Mouse (Mus musculus) liver, embryonic 12.5 days (tissue): Measurements from ENCODE around the gene Tns1. TPM values are rescaled to one million over a fixed set of nuclear protein-coding genes. Genes with fewer than 3 reads are reported as not detected.

Source experiments
- ATAC-seq: fragments of 200-750 bp; cut with Nextera tagmentation; 2 replicates; pipeline ENCODE4 v1.8.0; 2017; ENCODE audit warnings: moderate number of reproducible peaks, mild to moderate bottlenecking, moderate library complexity
- H3K27ac ChIP-seq: fragments of 300-500 bp; sonication (generic); 2 replicates; pipeline ENCODE4 v1.5.1; 2016; ENCODE audit warnings: mild to moderate bottlenecking
- H3K27me3 ChIP-seq: fragments of 300-500 bp; sonication (generic); replicated peaks from 2 replicates; pipeline ENCODE4 v1.6.1; 2016; ENCODE audit warnings: mild to moderate bottlenecking, moderate library complexity
- H3K36me3 ChIP-seq: fragments of 300-500 bp; sonication (generic); 2 replicates; pipeline ENCODE4 v1.6.1; 2016; ENCODE audit warnings: mild to moderate bottlenecking, moderate library complexity
- H3K4me1 ChIP-seq: fragments of 300-500 bp; sonication (generic); 2 replicates; pipeline ENCODE4 v1.6.1; 2016
- H3K4me2 ChIP-seq: fragments of 300-500 bp; sonication (generic); 2 replicates; pipeline ENCODE4 v1.6.1; 2016; ENCODE audit warnings: mild to moderate bottlenecking, moderate library complexity
- H3K4me3 ChIP-seq: fragments of 300-500 bp; sonication (generic); 2 replicates; pipeline ENCODE4 v1.5.1; 2016; ENCODE audit warnings: mild to moderate bottlenecking, moderate library complexity
- H3K9ac ChIP-seq: fragments of 300-500 bp; sonication (generic); 2 replicates; pipeline ENCODE4 v1.6.1; 2016; ENCODE audit warnings: mild to moderate bottlenecking, moderate library complexity
- H3K9me3 ChIP-seq: fragments of 300-500 bp; sonication (generic); replicated peaks from 2 replicates; pipeline ENCODE4 v1.6.1; 2016; ENCODE audit warnings: mild to moderate bottlenecking, moderate library complexity
- WGBS: fragments of 180-500 bp; shearing (Covaris S2); methylation state at CpG from one replicate; pipeline ENCODE4 v1.1.7; 2016; ENCODE audit not compliant: insufficient replicate concordance; 5-methylcytosine and 5-hydroxymethylcytosine counted together
- polyA plus RNA-seq: library from polyadenylated mRNA; unstranded; fragments of >200 nt; fragmentation: Nextera tagmentation; extraction: Ambion mirVana; gene quantifications from 2 replicates; pipeline ENCODE4 v1.2.1, GENCODE M21; 2016

Tns1 gene
- polyA plus RNA-seq, 1 experiment from 2014 or later, result 13.1 TPM

GRCm38 (mm10) chr1:73929211-73929951, 194.9 kb downstream of the Tns1 start:
- ATAC-seq, result peak; percentile 60
- WGBS, result 61% methylated on average over 15 of the region's 15 CpGs
- Histone ChIP-seq H3K4me1 (no peaks in the 10 kb centered on the region), H3K4me3 (no peak overlapping the region), H3K27me3 (no peaks in the 10 kb centered on the region), H3K9me3 (no peaks in the 10 kb centered on the region), H3K36me3 (peaks cover 28% of the 10 kb centered on the region), H3K4me2 (no peak overlapping the region), H3K27ac (no peak overlapping the region; the same call in 1 of the 2 replicates), H3K9ac (no peak overlapping the region)

- no peaks in the 10 kb centered on the region for H3K4me1 ChIP-seq
- WGBS, result 74% methylated on average over 8 of the region's 8 CpGs
Measured at GRCm38 (mm10) chr1:73928385-73928784, 195.9 kb downstream of the Tns1 start.

GRCm38 (mm10) chr1:73927819-73928218, 196.4 kb downstream of the Tns1 start:
- no peak for ATAC-seq
- no peak overlapping the region for H3K9ac ChIP-seq
- H3K4me2 ChIP-seq, result no peak overlapping the region
- no peaks in the 10 kb centered on the region for H3K27me3 ChIP-seq
- H3K36me3 ChIP-seq, result peaks cover 35% of the 10 kb centered on the region
- no peaks in the 10 kb centered on the region for H3K4me1 ChIP-seq
- 74% methylated on average over 15 of the region's 15 CpGs for WGBS
- no peak overlapping the region for H3K4me3 ChIP-seq
- H3K27ac ChIP-seq, result no peak overlapping the region
- H3K9me3 ChIP-seq, result no peaks in the 10 kb centered on the region

More at GRCm38 (mm10) chr1:73928385-73928784, 195.9 kb downstream of the Tns1 start:
- Histone ChIP-seq H3K4me3 (no peak overlapping the region), H3K4me2 (no peak overlapping the region), H3K27me3 (no peaks in the 10 kb centered on the region), H3K9me3 (no peaks in the 10 kb centered on the region), H3K27ac (no peak overlapping the region), H3K9ac (no peak overlapping the region), H3K36me3 (peaks cover 35% of the 10 kb centered on the region)
- ATAC-seq, result no peak

- no peak overlapping the region for H3K4me2 ChIP-seq
- 55% methylated on average over 7 of the region's 7 CpGs for WGBS
- no peak for ATAC-seq
- no peak overlapping the region for H3K27ac ChIP-seq
- H3K4me1 ChIP-seq, result no peaks in the 10 kb centered on the region
- no peaks in the 10 kb centered on the region for H3K27me3 ChIP-seq
- peaks cover 38% of the 10 kb centered on the region for H3K36me3 ChIP-seq
- H3K4me3 ChIP-seq, result no peak overlapping the region
- H3K9ac ChIP-seq, result no peak overlapping the region
- H3K9me3 ChIP-seq, result no peaks in the 10 kb centered on the region
Measured at GRCm38 (mm10) chr1:73926279-73926678, 198.0 kb downstream of the Tns1 start.

GRCm38 (mm10) chr1:73924871-73925610, 199.2 kb downstream of the Tns1 start:
- H3K36me3 ChIP-seq, result peaks cover 50% of the 10 kb centered on the region
- H3K27me3 ChIP-seq, result no peaks in the 10 kb centered on the region
- H3K9me3 ChIP-seq, result no peaks in the 10 kb centered on the region
- no peak overlapping the region for H3K27ac ChIP-seq
- no peak overlapping the region for H3K4me3 ChIP-seq
- H3K9ac ChIP-seq, result no peak overlapping the region
- no peak for ATAC-seq
- 80% methylated on average over 18 of the region's 18 CpGs for WGBS
- H3K4me1 ChIP-seq, result no peaks in the 10 kb centered on the region
- no peak overlapping the region for H3K4me2 ChIP-seq

- no peak overlapping the region for H3K4me3 ChIP-seq
- 77% methylated on average over 5 of the region's 5 CpGs for WGBS
- no peak overlapping the region for H3K27ac ChIP-seq
- H3K36me3 ChIP-seq, result peaks cover 51% of the 10 kb centered on the region
- no peak overlapping the region for H3K4me2 ChIP-seq
- no peak overlapping the region for H3K9ac ChIP-seq
- H3K4me1 ChIP-seq, result no peaks in the 10 kb centered on the region
- H3K27me3 ChIP-seq, result no peaks in the 10 kb centered on the region
- no peaks in the 10 kb centered on the region for H3K9me3 ChIP-seq
- ATAC-seq, result no peak
Measured at GRCm38 (mm10) chr1:73924210-73924609, 200.0 kb downstream of the Tns1 start.

- ATAC-seq, result peak; percentile 49
Measured at GRCm38 (mm10) chr1:73923185-73923584, 201.1 kb downstream of the Tns1 start.

GRCm38 (mm10) chr1:73920701-73921100, 203.5 kb downstream of the Tns1 start:
- Histone ChIP-seq H3K4me1 (no peaks in the 10 kb centered on the region), H3K9ac (no peak overlapping the region), H3K27ac (no peak overlapping the region), H3K36me3 (peaks cover 66% of the 10 kb centered on the region), H3K27me3 (no peaks in the 10 kb centered on the region), H3K4me3 (no peak overlapping the region), H3K9me3 (no peaks in the 10 kb centered on the region), H3K4me2 (no peak overlapping the region)
- no peak for ATAC-seq
- 78% methylated on average over 8 of the region's 8 CpGs for WGBS

More at GRCm38 (mm10) chr1:73923185-73923584, 201.1 kb downstream of the Tns1 start:
- no peak overlapping the region for H3K4me2 ChIP-seq
- H3K4me3 ChIP-seq, result no peak overlapping the region
- no peaks in the 10 kb centered on the region for H3K27me3 ChIP-seq
- H3K4me1 ChIP-seq, result no peaks in the 10 kb centered on the region
- H3K9me3 ChIP-seq, result no peaks in the 10 kb centered on the region
- H3K36me3 ChIP-seq, result peaks cover 59% of the 10 kb centered on the region
- H3K9ac ChIP-seq, result no peak overlapping the region
- no peak overlapping the region for H3K27ac ChIP-seq
- WGBS, result 36% methylated on average over 8 of the region's 8 CpGs

- Histone ChIP-seq H3K36me3 (peaks cover 59% of the 10 kb centered on the region), H3K4me2 (no peak overlapping the region), H3K27ac (no peak overlapping the region), H3K4me1 (no peaks in the 10 kb centered on the region), H3K4me3 (no peak overlapping the region), H3K9me3 (no peaks in the 10 kb centered on the region), H3K27me3 (0 out of 2 replicates have a peak, but pooled peaks cover 2% of the 10 kb centered on the region), H3K9ac (no peak overlapping the region)
- 74% methylated on average over 3 of the region's 3 CpGs for WGBS
- no peak for ATAC-seq
Measured at GRCm38 (mm10) chr1:73919909-73920308, 204.3 kb downstream of the Tns1 start.

- peaks cover 46% of the 10 kb centered on the region for H3K36me3 ChIP-seq
- H3K9me3 ChIP-seq, result no peaks in the 10 kb centered on the region
- H3K27me3 ChIP-seq, result 0 out of 2 replicates have a peak, but pooled peaks cover 5% of the 10 kb centered on the region
- 0 out of 2 replicates have a peak, but pooled peaks cover 5% of the 10 kb centered on the region for H3K4me1 ChIP-seq
- no peak overlapping the region for H3K9ac ChIP-seq
- no peak overlapping the region for H3K27ac ChIP-seq
- no peak for ATAC-seq
- H3K4me2 ChIP-seq, result no peak overlapping the region
- WGBS, result 71% methylated on average over 11 of the region's 11 CpGs
- no peak overlapping the region for H3K4me3 ChIP-seq
Measured at GRCm38 (mm10) chr1:73918001-73918400, 206.2 kb downstream of the Tns1 start.

GRCm38 (mm10) chr1:73916298-73916697, 208.0 kb downstream of the Tns1 start:
- Histone ChIP-seq H3K27me3 (0 out of 2 replicates have a peak, but pooled peaks cover 5% of the 10 kb centered on the region), H3K9me3 (no peaks in the 10 kb centered on the region), H3K36me3 (peaks cover 43% of the 10 kb centered on the region), H3K4me1 (0 out of 2 replicates have a peak, but pooled peaks cover 5% of the 10 kb centered on the region), H3K9ac (no peak overlapping the region), H3K27ac (no peak overlapping the region), H3K4me2 (no peak overlapping the region), H3K4me3 (no peak overlapping the region)
- 76% methylated on average over 1 of the region's 1 CpGs for WGBS
- no peak for ATAC-seq
